Mouse (Mus musculus) E14TG2a.4 (cell line): ENCODE measurements around the gene Ctnna3.

Experiments used
- H3K27me3 ChIP-seq: 2 replicates; pipeline ENCODE4 v1.6.1; 2014; ENCODE audit warnings: low read length, control low read depth; ENCODE audit not compliant: insufficient read depth
- H3K36me3 ChIP-seq: 2 replicates; pipeline ENCODE4 v1.6.1; 2014; ENCODE audit warnings: low read length, control low read depth; ENCODE audit not compliant: insufficient read depth
- H3K4me1 ChIP-seq: replicated peaks from 2 replicates; pipeline ENCODE4 v1.6.1; 2014; ENCODE audit warnings: low read depth, low read length, control low read depth
- H3K4me3 ChIP-seq: replicated peaks from 2 replicates; pipeline ENCODE4 v1.5.1; 2014; ENCODE audit warnings: mild to moderate bottlenecking, low read length
- H3K9me3 ChIP-seq: 2 replicates; pipeline ENCODE4 v1.6.1; 2014; ENCODE audit warnings: low read length, control low read depth
- CTCF ChIP-seq: conservative IDR thresholded peaks from 2 replicates; pipeline ENCODE4 v1.5.1; 2014; ENCODE audit warnings: low read length
- NANOG ChIP-seq: IDR thresholded peaks from 2 replicates; pipeline ENCODE4 v1.6.1; 2014; ENCODE audit warnings: borderline replicate concordance, low read length, mixed read lengths
- POU5F1 ChIP-seq: IDR thresholded peaks from 2 replicates; pipeline ENCODE4 v1.6.1; 2014; ENCODE audit warnings: low read length, borderline replicate concordance

The Ctnna3 gene

GRCm38 (mm10) chr10:63985576-63985975, 555.7 kb downstream of the Ctnna3 start:
- no peaks in the 10 kb centered on the region for H3K27me3 ChIP-seq
- H3K36me3 ChIP-seq = no peaks in the 10 kb centered on the region
- H3K9me3 ChIP-seq = peaks cover 20% of the 10 kb centered on the region
- no peak overlapping the region for H3K4me3 ChIP-seq
- TF ChIP-seq CTCF (no peak), NANOG (no peak), POU5F1 (no peak)
- H3K4me1 ChIP-seq = no peaks in the 10 kb centered on the region

GRCm38 (mm10) chr10:63994251-63994650, 564.4 kb downstream of the Ctnna3 start:
- no peaks in the 10 kb centered on the region for H3K36me3 ChIP-seq
- H3K4me3 ChIP-seq = no peak overlapping the region
- no peaks in the 10 kb centered on the region for H3K9me3 ChIP-seq
- no peaks in the 10 kb centered on the region for H3K27me3 ChIP-seq
- no peaks in the 10 kb centered on the region for H3K4me1 ChIP-seq
- no peak for TF ChIP-seq NANOG
- TF ChIP-seq POU5F1 = no peak
- no peak for TF ChIP-seq CTCF

- Histone ChIP-seq H3K36me3 (no peaks in the 10 kb centered on the region), H3K4me3 (no peak overlapping the region)
- TF ChIP-seq CTCF = no peak
- TF ChIP-seq NANOG = no peak
- TF ChIP-seq POU5F1 = no peak
Observed at GRCm38 (mm10) chr10:64001531-64001930, 571.6 kb downstream of the Ctnna3 start.

GRCm38 (mm10) chr10:64001996-64002395, 572.1 kb downstream of the Ctnna3 start:
- Histone ChIP-seq H3K36me3 (no peaks in the 10 kb centered on the region), H3K9me3 (no peaks in the 10 kb centered on the region), H3K4me1 (no peaks in the 10 kb centered on the region), H3K27me3 (no peaks in the 10 kb centered on the region), H3K4me3 (no peak overlapping the region)
- TF ChIP-seq CTCF (no peak), POU5F1 (no peak), NANOG (no peak)

More at GRCm38 (mm10) chr10:64001531-64001930, 571.6 kb downstream of the Ctnna3 start:
- no peaks in the 10 kb centered on the region for H3K9me3 ChIP-seq
- H3K4me1 ChIP-seq = no peaks in the 10 kb centered on the region
- H3K27me3 ChIP-seq = no peaks in the 10 kb centered on the region

- H3K9me3 ChIP-seq = no peaks in the 10 kb centered on the region
- no peak for TF ChIP-seq CTCF
- no peak for TF ChIP-seq NANOG
- no peak for TF ChIP-seq POU5F1
- H3K27me3 ChIP-seq = no peaks in the 10 kb centered on the region
- H3K36me3 ChIP-seq = no peaks in the 10 kb centered on the region
- H3K4me1 ChIP-seq = no peaks in the 10 kb centered on the region
- H3K4me3 ChIP-seq = no peak overlapping the region
Observed at GRCm38 (mm10) chr10:64020347-64020746, 590.4 kb downstream of the Ctnna3 start.

- Histone ChIP-seq H3K4me1 (no peaks in the 10 kb centered on the region), H3K9me3 (no peaks in the 10 kb centered on the region), H3K27me3 (no peaks in the 10 kb centered on the region), H3K4me3 (no peak overlapping the region), H3K36me3 (no peaks in the 10 kb centered on the region)
- TF ChIP-seq CTCF (no peak), NANOG (no peak), POU5F1 (no peak)
Observed at GRCm38 (mm10) chr10:64023340-64023739, 593.4 kb downstream of the Ctnna3 start.

GRCm38 (mm10) chr10:64030901-64031300, 601.0 kb downstream of the Ctnna3 start:
- Histone ChIP-seq H3K4me3 (no peak overlapping the region), H3K4me1 (no peaks in the 10 kb centered on the region), H3K36me3 (no peaks in the 10 kb centered on the region), H3K9me3 (no peaks in the 10 kb centered on the region), H3K27me3 (no peaks in the 10 kb centered on the region)
- TF ChIP-seq CTCF (no peak), POU5F1 (no peak), NANOG (no peak)

GRCm38 (mm10) chr10:64039760-64040535, 610.0 kb downstream of the Ctnna3 start:
- no peaks in the 10 kb centered on the region for H3K9me3 ChIP-seq
- H3K4me1 ChIP-seq = no peaks in the 10 kb centered on the region
- no peaks in the 10 kb centered on the region for H3K27me3 ChIP-seq
- no peaks in the 10 kb centered on the region for H3K36me3 ChIP-seq
- TF ChIP-seq NANOG (no peak), POU5F1 (no peak), CTCF (no peak)
- H3K4me3 ChIP-seq = no peak overlapping the region

GRCm38 (mm10) chr10:64041218-64041617, 611.3 kb downstream of the Ctnna3 start:
- no peak overlapping the region for H3K4me3 ChIP-seq
- H3K4me1 ChIP-seq = no peaks in the 10 kb centered on the region
- H3K9me3 ChIP-seq = no peaks in the 10 kb centered on the region
- H3K27me3 ChIP-seq = no peaks in the 10 kb centered on the region
- no peaks in the 10 kb centered on the region for H3K36me3 ChIP-seq
- TF ChIP-seq POU5F1 (no peak), CTCF (no peak), NANOG (no peak)
